Mouse (Mus musculus) heart, postnatal 10 days (tissue): ENCODE data around the gene Fmnl2. TPM values are rescaled to one million over a fixed set of nuclear protein-coding genes. Genes with fewer than 3 reads are reported as not detected.

ENCODE experiments used
- DNase-seq, 2 experiments: peaks; one replicate each; pipeline ENCODE4 v3.0.0; 2021
- intact Hi-C: fragments of 180-260 bp; cut with DNase I; formaldehyde crosslinking; loops from one replicate; pipeline ENCODE4 v1.15.1; 2025
- total RNA-seq, 2 experiments: library from RNA; stranded (reverse); gene quantifications; 2 replicates each; pipeline ENCODE4 v1.2.3; 2021

Gene Fmnl2
- total RNA-seq, 2 experiments from 2014 or later, result 7.5 to 7.8 TPM

DNA sequence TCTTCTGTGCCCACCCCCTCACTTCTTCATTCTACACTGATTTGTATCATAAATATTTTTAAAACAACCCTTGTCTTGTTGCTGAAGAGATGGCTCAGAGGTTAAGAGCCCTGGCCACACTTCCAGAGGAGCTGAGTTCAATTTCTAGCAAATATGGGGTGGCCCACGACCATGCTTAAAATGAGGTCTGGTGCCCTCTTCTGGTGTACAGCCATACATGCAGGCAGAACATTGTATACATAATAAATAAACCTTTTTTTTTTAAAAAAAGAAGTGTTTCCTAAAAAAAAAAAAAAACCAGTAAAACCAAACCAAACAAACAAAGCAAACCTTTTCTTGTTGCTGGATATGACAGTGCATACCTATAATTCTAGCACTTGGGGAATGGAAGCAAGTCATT, 225.6 kb downstream of the Fmnl2 start:
- peak; percentile 13 to 28 for DNase-seq
- intact Hi-C loops, result loop anchor here (5.0 kb wide), 1 partner anchor 226 kb away; the partner anchor contains the start of gene Fmnl2

DNA sequence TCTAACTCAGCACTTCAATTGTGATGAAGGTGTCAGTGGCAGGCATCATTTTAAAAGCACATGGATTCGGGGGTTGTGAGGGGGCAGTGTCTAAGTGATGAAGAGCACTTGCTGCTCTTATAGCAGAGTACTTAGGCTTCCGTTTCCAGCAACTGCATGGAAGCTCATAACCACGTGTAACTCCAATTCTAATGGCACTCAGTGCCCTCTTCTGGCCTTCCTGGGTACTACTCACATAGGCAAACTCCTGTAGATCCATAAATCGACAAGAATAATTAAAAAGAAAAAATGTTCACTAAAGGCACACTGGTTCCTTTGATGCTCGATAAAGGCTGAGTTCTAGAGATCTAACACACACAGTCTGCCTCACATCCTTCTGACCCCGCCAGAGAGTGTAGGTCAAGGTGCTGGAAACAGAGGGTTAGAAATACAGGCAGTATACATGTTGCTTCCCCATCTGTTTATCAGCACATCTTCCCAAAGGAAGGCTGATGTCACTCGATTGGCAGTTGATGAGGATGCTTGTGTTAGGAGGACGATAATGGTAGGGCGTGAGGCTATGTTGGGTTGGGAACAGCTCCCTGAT, 228.1 kb downstream of the Fmnl2 start:
- peak; percentile 51 to 70 for DNase-seq
- intact Hi-C loops, result loop anchor here (1.0 to 2.0 kb wide), 2 partner anchors 323 to 329 kb away; no protein-coding TSS in a partner anchor

DNA sequence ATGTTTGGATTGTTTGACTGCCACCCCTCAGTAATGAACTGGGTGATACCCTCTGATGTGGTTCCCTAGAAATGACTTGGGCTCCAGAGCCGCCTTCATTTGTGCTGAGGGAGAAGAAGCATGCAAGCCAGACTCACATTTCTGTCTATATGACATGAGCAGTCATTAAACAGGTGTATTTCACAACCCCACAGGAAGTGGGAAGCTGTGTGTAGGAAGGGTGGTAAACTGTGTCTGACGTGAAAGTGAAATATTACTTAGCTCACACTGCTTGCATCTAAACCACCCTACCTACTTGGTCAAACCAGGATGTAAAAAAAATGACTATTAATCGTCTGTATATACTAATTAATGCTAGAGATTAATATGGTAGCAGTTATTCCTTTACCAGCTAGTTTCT, 231.1 kb downstream of the Fmnl2 start:
- intact Hi-C loops, result no loop called here

DNA sequence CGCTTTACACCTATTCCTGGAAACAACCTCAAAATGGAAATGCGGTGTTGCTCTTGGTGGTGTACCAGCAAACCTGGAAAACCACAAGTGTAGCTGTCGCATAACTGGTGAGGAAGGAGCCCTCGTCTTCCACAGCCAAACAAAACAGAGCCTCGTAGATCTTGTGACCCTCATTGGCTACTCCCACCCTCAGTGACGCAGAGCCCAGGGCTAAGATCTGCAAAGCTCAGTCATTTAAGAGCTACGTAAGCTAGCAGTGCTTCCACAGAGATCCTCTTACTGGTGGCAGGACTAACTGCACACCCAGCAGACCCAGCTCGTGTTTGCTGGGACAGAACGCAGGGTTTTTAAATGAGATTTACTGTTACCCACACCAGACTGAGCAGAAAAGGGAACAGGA, 237.4 kb downstream of the Fmnl2 start:
- intact Hi-C loops, result no loop called here
- peak in 1 of 2 experiments; percentile 7 for DNase-seq

More for the DNA sequence above, 231.1 kb downstream of the Fmnl2 start:
- DNase-seq, result no peak

DNA sequence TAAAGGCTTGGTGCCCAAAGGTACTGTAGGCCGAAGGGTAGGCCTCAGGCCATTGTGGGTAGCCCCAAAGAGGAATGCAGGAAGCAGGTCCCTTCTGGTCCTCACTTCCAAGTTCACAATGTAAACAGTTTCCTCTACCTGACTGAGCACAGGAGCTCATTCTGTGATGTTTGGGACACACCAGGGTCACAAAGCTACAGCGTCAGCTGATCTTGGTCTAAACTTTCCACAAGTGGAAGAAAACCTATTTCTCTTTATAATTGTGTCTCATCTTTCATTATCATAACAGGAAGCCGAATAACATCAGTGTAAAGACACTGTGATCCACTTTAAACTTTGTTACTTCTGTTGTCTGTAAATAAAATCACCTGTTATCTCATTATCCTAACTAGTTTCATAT, 237.8 kb downstream of the Fmnl2 start:
- intact Hi-C loops, result no loop called here
- no peak for DNase-seq

DNA sequence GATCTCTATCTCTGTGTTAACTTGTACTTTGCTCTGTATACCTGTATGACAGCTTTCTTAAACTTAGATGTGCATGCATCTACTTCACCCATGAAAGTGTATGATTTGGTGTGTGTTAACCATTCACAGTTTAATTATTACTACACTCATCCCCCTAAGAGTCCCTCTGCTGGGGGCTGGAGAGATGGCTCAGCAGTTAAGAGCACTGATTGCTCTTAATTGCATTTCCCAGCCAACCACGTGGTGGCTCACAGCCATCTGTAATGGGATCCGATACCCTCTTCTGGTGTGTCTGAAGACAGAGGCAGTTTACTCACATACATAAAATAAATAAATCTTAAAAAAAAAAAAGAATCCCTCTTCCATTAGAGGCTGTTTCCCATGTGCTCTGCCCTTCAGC, 242.4 kb downstream of the Fmnl2 start:
- intact Hi-C loops, result no loop called here
- no peak for DNase-seq

DNA sequence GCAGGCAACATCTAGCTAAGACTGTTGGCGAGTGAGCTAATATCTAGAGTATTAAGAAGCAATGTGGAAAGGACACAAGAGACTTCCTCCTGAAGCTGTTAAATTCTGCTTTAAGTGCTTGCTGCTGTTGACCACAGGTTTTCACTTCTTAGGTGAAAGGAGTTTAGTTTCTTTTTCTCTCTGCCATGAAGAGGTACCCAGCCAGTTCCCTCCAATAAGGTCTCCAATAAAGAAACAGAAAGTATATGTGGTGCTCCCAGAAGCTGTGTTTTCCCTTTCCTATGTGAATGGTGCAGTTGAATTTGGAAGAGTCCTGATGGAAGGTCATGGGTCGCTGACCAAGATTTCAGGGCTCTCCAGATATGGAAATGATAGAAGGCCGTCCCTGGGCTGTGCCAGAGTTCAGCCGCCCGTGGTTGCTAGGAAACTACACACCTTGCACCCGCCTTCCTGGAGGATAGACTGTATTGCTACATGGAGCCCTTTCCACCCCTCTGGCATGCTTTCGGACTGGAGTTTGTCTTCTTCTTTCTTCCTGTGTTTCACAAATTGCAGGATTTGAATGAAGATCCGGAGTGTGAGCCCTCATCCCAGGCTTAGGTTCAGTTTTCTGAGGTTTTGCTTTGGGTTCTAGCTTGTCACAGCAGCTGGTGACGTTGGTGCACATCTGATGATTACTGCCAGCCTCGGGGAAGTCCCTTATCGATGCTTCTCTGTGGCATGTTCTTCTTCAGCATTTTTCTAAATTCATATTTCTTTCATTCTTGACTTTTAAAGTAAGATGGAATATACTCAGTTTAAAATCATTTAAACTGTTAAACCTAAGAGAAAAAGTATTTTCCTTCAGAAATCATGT, 244.5 kb downstream of the Fmnl2 start:
- intact Hi-C loops, result no loop called here
- no peak for DNase-seq

DNA sequence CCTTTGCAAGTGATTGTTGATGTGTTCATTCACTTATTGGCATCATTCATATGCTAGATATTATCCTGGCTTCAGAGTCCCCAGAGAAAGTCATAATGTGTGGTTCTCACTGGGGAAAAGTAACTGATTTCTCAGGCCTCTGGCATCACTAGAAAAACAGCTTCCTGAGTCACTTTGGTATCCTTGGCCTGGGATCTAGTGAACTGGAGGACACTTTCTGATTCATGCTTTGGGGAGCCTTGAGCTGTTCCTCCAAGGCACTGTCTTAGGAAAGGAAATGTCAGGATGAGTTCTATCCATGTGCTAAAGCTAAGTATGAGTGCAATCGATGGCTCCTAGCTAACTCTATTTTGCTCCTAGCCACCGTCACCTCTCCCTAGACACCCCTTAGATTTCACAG, 245.2 kb downstream of the Fmnl2 start:
- intact Hi-C loops, result no loop called here
- DNase-seq, result no peak

DNA sequence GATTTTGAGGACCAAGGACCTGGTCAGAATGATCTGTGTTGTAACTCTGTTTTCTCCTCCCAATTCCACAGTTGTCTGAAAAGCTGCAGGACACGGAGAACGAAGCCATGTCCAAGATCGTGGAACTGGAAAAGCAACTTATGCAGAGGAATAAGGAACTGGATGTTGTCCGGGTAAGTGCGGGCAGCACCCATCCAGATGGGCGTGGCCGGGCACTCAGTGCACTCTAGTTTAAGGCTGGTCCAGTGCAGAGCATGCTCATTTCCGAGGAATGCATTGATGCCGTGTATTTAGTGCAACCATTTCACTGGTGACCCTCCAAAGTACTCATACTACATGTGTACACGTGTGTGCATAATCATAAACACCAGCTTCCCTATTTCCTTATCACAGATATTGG, 247.7 kb downstream of the Fmnl2 start:
- intact Hi-C loops, result no loop called here
- DNase-seq, result no peak

DNA sequence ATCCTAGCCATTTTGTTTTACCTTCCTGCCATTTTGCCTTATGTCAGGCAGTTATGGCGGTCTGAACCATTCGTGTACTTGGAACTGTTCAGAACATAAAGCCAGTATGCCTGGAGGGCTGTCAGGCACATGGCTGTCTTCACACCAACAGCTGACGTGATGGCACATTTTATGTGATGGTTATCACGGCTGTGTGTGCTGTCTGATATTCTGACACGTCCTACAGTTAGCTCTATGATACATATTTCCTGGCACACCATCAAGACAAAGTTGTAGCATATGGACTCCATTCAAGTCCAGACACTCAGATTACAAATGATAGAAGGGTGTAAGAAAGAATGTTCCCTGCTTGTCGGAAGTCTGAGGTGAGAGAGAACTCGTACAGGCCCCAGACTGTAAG, 248.4 kb downstream of the Fmnl2 start:
- DNase-seq, result no peak
- intact Hi-C loops, result no loop called here

DNA sequence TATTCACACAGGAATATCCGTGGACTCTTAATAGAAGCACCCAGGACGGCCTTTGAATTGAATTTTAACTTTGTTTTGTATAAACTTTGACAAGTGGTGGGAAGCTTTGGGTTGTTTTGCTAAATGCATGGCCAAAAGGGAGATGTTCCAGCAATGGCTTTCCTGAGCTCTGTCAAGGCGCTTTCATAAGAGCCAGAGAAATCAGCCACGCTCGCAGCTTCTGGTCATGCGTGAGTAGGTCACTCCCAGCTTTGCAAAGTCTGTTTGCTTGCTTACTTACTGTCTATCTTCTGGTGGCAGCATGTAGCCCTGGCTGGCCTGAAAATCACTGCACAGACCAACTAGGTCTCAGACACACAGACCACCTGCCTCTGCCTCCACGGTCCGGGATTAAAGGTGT, 248.8 kb downstream of the Fmnl2 start:
- no peak for DNase-seq
- intact Hi-C loops, result no loop called here

DNA sequence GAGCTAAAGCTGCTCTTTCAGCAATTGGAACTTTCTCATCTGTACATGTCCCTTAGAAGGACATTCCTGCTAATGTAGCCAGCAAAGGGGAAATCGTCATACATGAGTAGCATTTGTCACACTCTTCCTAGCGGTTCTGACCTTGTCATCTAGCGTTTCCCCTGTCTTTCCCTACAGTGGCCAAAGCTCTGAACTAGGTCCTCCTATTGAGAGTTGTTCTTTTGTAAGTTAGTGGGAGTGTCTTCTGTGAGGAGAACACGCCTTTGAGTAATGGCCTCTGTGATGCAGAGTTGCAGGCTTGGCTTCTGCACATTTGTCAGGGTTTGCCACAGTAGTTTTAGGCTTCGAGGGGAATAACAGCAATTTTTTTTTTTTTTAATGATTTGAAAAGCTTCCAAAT, 250.9 kb downstream of the Fmnl2 start:
- intact Hi-C loops, result no loop called here
- DNase-seq, result no peak

DNA sequence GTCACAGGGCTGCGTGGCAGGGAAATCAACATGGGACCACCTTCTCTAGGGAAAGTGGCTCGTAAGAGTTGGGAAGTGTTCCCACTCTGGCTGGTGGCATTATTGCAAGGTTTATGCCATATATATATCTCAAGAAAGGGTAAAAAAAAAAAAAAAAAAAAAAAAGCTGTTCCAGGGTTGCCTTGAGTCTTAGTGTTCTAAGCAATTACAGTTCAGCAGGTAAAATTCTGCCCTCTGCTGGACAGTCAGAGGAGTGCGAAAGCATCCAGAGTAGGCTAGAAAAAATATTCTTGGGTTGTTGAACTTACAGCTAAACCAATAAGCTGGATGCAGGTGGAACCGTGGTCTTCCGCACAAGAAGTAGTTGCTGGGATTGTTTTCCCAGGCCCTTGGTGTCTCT, 264.1 kb downstream of the Fmnl2 start:
- intact Hi-C loops, result loop anchor here (2.0 kb wide), 1 partner anchor 365 kb away; no protein-coding TSS in a partner anchor
- DNase-seq, result peak; percentile 35 to 63

DNA sequence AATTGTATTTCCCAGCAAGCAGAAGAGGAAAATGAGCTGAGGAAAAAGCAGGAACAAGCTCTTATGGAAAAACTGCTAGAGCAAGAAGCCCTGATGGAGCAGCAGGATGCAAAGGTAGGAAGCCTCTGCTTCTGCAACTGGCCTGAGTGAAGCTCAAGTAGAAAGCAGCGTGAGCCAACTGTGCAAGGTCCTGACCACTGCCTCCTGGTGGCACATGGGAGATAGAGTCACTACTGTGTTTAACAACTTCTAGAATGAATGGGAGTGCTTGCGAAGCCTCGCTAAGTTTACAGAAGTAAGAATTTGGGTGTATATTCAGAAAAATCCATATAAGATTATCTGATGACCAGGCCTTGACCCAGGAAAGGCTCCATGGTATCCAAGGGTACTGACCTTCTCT, 268.3 kb downstream of the Fmnl2 start:
- peak; percentile 6 to 9 for DNase-seq
- intact Hi-C loops, result no loop called here

DNA sequence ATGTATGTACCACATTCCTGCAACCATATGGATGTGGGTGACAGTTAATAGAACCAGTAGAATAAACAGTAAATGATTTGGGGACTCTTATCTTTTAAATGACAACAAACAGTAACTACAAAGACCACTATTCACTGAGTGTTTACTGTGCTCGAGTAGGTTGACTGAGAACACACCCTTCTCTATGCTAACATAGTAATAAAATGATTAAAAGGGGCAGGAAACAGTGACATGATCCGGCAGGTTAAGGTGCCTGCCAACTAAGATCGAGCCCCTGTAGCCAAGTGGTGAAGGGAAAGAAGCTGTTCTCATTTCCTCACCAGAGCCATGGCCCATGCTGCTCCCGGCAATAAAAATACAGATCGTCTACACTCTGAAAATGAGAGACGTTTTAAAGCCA, 271.4 kb downstream of the Fmnl2 start:
- intact Hi-C loops, result no loop called here
- no peak for DNase-seq

DNA sequence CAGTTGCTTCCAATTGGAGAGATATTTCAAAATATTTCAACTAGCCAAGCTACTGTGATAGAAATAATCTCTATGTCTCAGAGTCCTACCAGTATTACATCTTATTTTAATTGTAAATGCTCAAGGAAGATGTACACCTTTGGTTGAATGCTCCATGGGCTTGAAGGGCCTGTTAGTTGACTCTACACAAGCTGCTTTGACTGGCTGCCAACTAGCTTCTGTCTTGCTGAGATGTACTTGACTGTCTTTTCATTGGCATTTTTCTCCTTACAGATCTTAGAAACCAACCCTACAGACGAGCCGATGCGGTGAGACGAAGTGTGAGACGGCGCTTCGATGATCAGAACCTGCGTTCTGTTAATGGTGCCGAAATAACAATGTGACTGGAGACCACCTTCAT, 273.9 kb downstream of the Fmnl2 start:
- intact Hi-C loops, result no loop called here
- DNase-seq, result no peak

DNA sequence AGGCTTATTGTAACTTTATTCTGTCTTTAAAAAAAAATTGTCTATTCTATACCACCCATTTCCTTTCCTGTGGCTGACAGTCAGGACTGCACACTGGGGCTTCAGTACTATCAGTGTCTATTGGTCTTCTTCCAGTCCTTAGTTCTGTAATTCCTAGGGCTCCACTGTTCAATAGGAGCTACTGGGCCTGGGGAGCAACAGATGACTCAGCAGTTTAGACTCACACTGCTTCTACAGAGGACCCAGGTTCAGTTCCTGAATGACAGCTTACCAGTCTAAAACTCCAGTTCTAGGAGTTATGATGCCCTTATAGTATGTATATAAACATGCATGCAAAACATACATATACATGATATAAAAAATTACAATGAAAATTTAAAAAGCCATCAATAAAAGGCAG, 289.2 kb downstream of the Fmnl2 start:
- no peak for DNase-seq
- intact Hi-C loops, result no loop called here

DNA sequence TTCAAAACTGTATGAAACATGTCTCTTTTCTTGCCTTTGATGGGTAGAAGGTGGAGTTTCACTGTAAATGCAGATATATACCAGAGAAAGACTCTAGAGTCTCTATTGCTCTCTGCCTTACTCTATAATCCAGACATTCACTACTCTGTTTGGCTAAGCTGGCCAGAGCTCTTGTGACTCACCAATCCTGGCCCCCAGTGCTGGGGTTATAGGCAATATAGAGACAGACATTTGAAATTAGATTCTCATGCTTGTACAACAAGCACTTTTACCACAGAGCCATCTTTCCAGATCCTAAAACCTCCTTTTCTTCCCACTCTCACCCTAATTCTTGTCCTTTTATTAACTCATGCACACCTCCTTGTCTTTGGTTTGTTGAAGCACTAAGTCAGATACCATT, 316.3 kb downstream of the Fmnl2 start:
- intact Hi-C loops, result no loop called here
- DNase-seq, result no peak

DNA sequence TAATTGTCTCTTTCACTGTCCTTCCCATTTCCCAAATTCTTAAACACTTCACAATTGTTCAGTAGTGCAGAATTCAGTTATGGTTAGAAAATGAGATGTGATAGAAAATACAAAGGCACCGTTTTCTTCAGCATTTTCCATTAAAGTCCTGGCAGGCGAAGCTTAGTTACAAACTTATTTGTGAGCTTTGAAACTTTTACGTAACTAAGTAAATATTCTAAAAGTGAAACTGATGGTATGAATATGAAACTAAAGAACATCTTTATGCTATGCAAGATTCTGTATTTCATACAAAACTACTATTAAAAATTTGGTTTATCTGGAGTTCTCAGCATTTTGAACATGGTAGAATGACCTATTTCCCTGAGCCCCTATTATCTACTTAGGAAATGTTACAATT, 321.3 kb downstream of the Fmnl2 start:
- no peak for DNase-seq
- intact Hi-C loops, result no loop called here

DNA sequence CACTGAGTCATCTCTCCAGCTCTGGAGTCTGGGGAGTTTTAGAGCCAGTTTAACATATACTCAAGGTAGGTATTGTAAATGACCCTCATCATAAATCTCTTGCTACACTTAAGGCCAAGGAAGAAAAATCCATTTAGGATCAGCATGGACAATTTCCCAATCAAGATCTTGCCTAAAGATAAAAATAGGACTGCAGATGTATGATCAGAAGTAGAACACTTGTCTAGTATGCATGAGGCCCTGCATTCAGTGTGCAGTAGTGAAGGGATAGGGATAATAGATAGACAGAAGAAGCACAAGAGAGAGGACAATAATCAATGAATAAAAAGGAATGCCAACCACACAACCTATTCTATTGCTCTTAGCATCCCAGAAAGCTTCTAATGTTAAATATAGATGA, 322.2 kb downstream of the Fmnl2 start:
- intact Hi-C loops, result no loop called here
- no peak for DNase-seq
